Mouse (Mus musculus): ENCODE data around the gene Asb10.

Asb10 gene

GRCm38 (mm10) chr5:24486738-24487137, 54.0 kb downstream of the Asb10 start:
- no peak for DNase-seq

- DNase-seq = peak; percentile 76
Measured at GRCm38 (mm10) chr5:24486097-24486496, 54.7 kb downstream of the Asb10 start.

GRCm38 (mm10) chr5:24484963-24485362, 55.8 kb downstream of the Asb10 start:
- no peak for DNase-seq

GRCm38 (mm10) chr5:24483326-24483725, 57.5 kb downstream of the Asb10 start:
- DNase-seq = peak; percentile 54

Measured in thymus, postnatal 25 days (tissue).